Mouse (Mus musculus): Measurements from ENCODE around the gene Skiv2l. TPM values are rescaled to one million over a fixed set of nuclear protein-coding genes. Genes with fewer than 3 reads are reported as not detected.

The Skiv2l gene
- total and polyA plus RNA-seq, 2 experiments from 2014 or later = 44.5 to 98.1 TPM

GRCm38 (mm10) chr17:34890074-34890743, 40.2 kb upstream of the Skiv2l start:
- H3K36me3 ChIP-seq (ENCODE audit: insufficient read depth, low read length) = no peaks in the 10 kb centered on the region
- WGBS = 92% methylated on average over 12 of the region's 12 CpGs
- no peak for ATAC-seq

GRCm38 (mm10) chr17:34887942-34888341, 37.9 kb upstream of the Skiv2l start:
- no peaks in the 10 kb centered on the region for H3K4me1 ChIP-seq (ENCODE audit: insufficient read depth, low read length)
- 90% methylated on average over 5 of the region's 5 CpGs for WGBS
- no peaks in the 10 kb centered on the region for H3K36me3 ChIP-seq (ENCODE audit: insufficient read depth, low read length)
- no peaks in the 10 kb centered on the region for H3K27me3 ChIP-seq (ENCODE audit: insufficient read depth, low read length)
- no peak overlapping the region for H3K4me2 ChIP-seq (ENCODE audit: low read depth, low read length)
- no peak overlapping the region for H3K4me3 ChIP-seq (ENCODE audit: low read length)
- DNase-seq (ENCODE audit: low spot score) = no peak
- no peak for TF ChIP-seq CTCF (IDR thresholded peaks at IDR 0.05; ENCODE audit: low read depth)
- no peaks in the 10 kb centered on the region for H3K9me3 ChIP-seq (ENCODE audit: low read length)
- H3K9ac ChIP-seq (replicated peaks; ENCODE audit: low read length) = no peak overlapping the region
- H3K27ac ChIP-seq = no peak overlapping the region
- no peak for ATAC-seq

More at GRCm38 (mm10) chr17:34890074-34890743, 40.2 kb upstream of the Skiv2l start:
- no peak for TF ChIP-seq CTCF (IDR thresholded peaks at IDR 0.05; ENCODE audit: low read depth)
- H3K4me1 ChIP-seq (ENCODE audit: insufficient read depth, low read length) = 0 out of 2 replicates have a peak, but pooled peaks cover 1% of the 10 kb centered on the region
- H3K9ac ChIP-seq (replicated peaks; ENCODE audit: low read length) = no peak overlapping the region
- H3K9me3 ChIP-seq (ENCODE audit: low read length) = no peaks in the 10 kb centered on the region
- H3K4me3 ChIP-seq (ENCODE audit: low read length) = no peak overlapping the region
- DNase-seq (ENCODE audit: low spot score) = no peak
- no peaks in the 10 kb centered on the region for H3K27me3 ChIP-seq (ENCODE audit: insufficient read depth, low read length)
- no peak overlapping the region for H3K27ac ChIP-seq
- H3K4me2 ChIP-seq (ENCODE audit: low read depth, low read length) = no peak overlapping the region

- Histone ChIP-seq H3K9ac (replicated peaks; ENCODE audit: low read length) (no peak overlapping the region), H3K36me3 (ENCODE audit: insufficient read depth, low read length) (no peaks in the 10 kb centered on the region), H3K9me3 (ENCODE audit: low read length) (no peaks in the 10 kb centered on the region), H3K4me3 (ENCODE audit: low read length) (no peak overlapping the region), H3K27me3 (ENCODE audit: insufficient read depth, low read length) (0 out of 2 replicates have a peak, but pooled peaks cover 3% of the 10 kb centered on the region), H3K4me1 (ENCODE audit: insufficient read depth, low read length) (no peaks in the 10 kb centered on the region), H3K4me2 (ENCODE audit: low read depth, low read length) (no peak overlapping the region), H3K27ac (no peak overlapping the region)
- no peak for TF ChIP-seq CTCF (IDR thresholded peaks at IDR 0.05; ENCODE audit: low read depth)
- ATAC-seq (no peak), DNase-seq (ENCODE audit: low spot score) (no peak)
- WGBS = 91% methylated on average over 3 of the region's 3 CpGs
These were observed 35.6 kb upstream of the Skiv2l start for GRCm38 (mm10) chr17:34885615-34886014.

- H3K4me1 ChIP-seq (ENCODE audit: insufficient read depth, low read length) = no peaks in the 10 kb centered on the region
- H3K9me3 ChIP-seq (ENCODE audit: low read length) = no peaks in the 10 kb centered on the region
- H3K36me3 ChIP-seq (ENCODE audit: insufficient read depth, low read length) = no peaks in the 10 kb centered on the region
- no peak overlapping the region for H3K9ac ChIP-seq (replicated peaks; ENCODE audit: low read length)
- DNase-seq (ENCODE audit: low spot score) (no peak), ATAC-seq (no peak)
- 88% methylated on average over 6 of the region's 6 CpGs for WGBS
- H3K4me2 ChIP-seq (ENCODE audit: low read depth, low read length) = no peak overlapping the region
- 0 out of 2 replicates have a peak, but pooled peaks cover 3% of the 10 kb centered on the region for H3K27me3 ChIP-seq (ENCODE audit: insufficient read depth, low read length)
- no peak overlapping the region for H3K4me3 ChIP-seq (ENCODE audit: low read length)
- TF ChIP-seq CTCF (IDR thresholded peaks at IDR 0.05; ENCODE audit: low read depth) = no peak
- no peak overlapping the region for H3K27ac ChIP-seq
These were observed 34.7 kb upstream of the Skiv2l start for GRCm38 (mm10) chr17:34884704-34885103.

- Histone ChIP-seq H3K27me3 (ENCODE audit: insufficient read depth, low read length) (0 out of 2 replicates have a peak, but pooled peaks cover 3% of the 10 kb centered on the region), H3K36me3 (ENCODE audit: insufficient read depth, low read length) (no peaks in the 10 kb centered on the region), H3K9ac (replicated peaks; ENCODE audit: low read length) (no peak overlapping the region), H3K9me3 (ENCODE audit: low read length) (no peaks in the 10 kb centered on the region), H3K4me1 (ENCODE audit: insufficient read depth, low read length) (no peaks in the 10 kb centered on the region), H3K27ac (no peak overlapping the region), H3K4me2 (ENCODE audit: low read depth, low read length) (no peak overlapping the region), H3K4me3 (ENCODE audit: low read length) (no peak overlapping the region)
- no peak for TF ChIP-seq CTCF (IDR thresholded peaks at IDR 0.05; ENCODE audit: low read depth)
- no peak for DNase-seq (ENCODE audit: low spot score)
- WGBS = 62% methylated on average over 3 of the region's 3 CpGs
- ATAC-seq = no peak
These were observed 33.3 kb upstream of the Skiv2l start for GRCm38 (mm10) chr17:34883332-34883731.

GRCm38 (mm10) chr17:34881683-34882310, 31.8 kb upstream of the Skiv2l start, which contains the start of gene Gm20547:
TSS of gene Gm20547 (minus strand) at chr17:34882042.
- no peak for ATAC-seq
- Histone ChIP-seq H3K4me1 (ENCODE audit: insufficient read depth, low read length) (no peaks in the 10 kb centered on the region), H3K27me3 (ENCODE audit: insufficient read depth, low read length) (0 out of 2 replicates have a peak, but pooled peaks cover 3% of the 10 kb centered on the region), H3K36me3 (ENCODE audit: insufficient read depth, low read length) (no peaks in the 10 kb centered on the region), H3K9ac (replicated peaks; ENCODE audit: low read length) (no peak within 1 kb of the TSS), H3K4me3 (ENCODE audit: low read length) (no peak within 1 kb of the TSS), H3K27ac (no peak within 1 kb of the TSS), H3K4me2 (ENCODE audit: low read depth, low read length) (no peak within 1 kb of the TSS), H3K9me3 (ENCODE audit: low read length) (no peaks in the 10 kb centered on the region)
- DNase-seq (ENCODE audit: low spot score) = no peak
- 8% methylated on average over 15 of the region's 15 CpGs for WGBS
- TF ChIP-seq CTCF (IDR thresholded peaks at IDR 0.05; ENCODE audit: low read depth) = no peak

- Histone ChIP-seq H3K27me3 (ENCODE audit: insufficient read depth, low read length) (0 out of 2 replicates have a peak, but pooled peaks cover 3% of the 10 kb centered on the region), H3K9me3 (ENCODE audit: low read length) (no peaks in the 10 kb centered on the region), H3K4me2 (ENCODE audit: low read depth, low read length) (no peak overlapping the region), H3K4me1 (ENCODE audit: insufficient read depth, low read length) (no peaks in the 10 kb centered on the region), H3K4me3 (ENCODE audit: low read length) (no peak overlapping the region), H3K9ac (replicated peaks; ENCODE audit: low read length) (no peak overlapping the region), H3K36me3 (ENCODE audit: insufficient read depth, low read length) (no peaks in the 10 kb centered on the region), H3K27ac (no peak overlapping the region)
- DNase-seq (ENCODE audit: low spot score) (no peak), ATAC-seq (no peak)
- no peak for TF ChIP-seq CTCF (IDR thresholded peaks at IDR 0.05; ENCODE audit: low read depth)
These were observed 31.2 kb upstream of the Skiv2l start for GRCm38 (mm10) chr17:34881166-34881565.
